Mouse (Mus musculus) CH12.LX (cell line): ENCODE measurements at regions not wholly inside any gene's neighbourhood (a gene's known extent, or its start where the extent isn't known, plus 50 kb on each side); places are given as distances from the start of the nearest gene placed in this dataset.

Experiments
- DNase-seq: peaks from one replicate; pipeline ENCODE4 v3.0.0-alpha.2; 2013; ENCODE audit errors: extremely low read depth
- H3K27ac ChIP-seq: 2 replicates; pipeline ENCODE4 v1.5.1; 2012; ENCODE audit warnings: low read depth, mild to moderate bottlenecking, control low read depth, moderate library complexity; ENCODE audit not compliant: insufficient read depth
- H3K27me3 ChIP-seq: replicated peaks from 2 replicates; pipeline ENCODE3; 2012; ENCODE audit warnings: inconsistent platforms
- H3K36me3 ChIP-seq, 2 experiments: replicated peaks in 1 of 2; 2 replicates each; pipeline versions ENCODE3 to v1.6.1; 2012; ENCODE audit warnings: inconsistent platforms in 1 of 2, low read length in 1 of 2, mild to moderate bottlenecking in 1 of 2, mixed read lengths in 1 of 2, moderate library complexity in 1 of 2; ENCODE audit not compliant: control insufficient read depth in 1 of 2, insufficient read depth in 1 of 2
- H3K4me1 ChIP-seq, 2 experiments: 2 replicates each; pipeline ENCODE4 v1.6.1; 2012; ENCODE audit warnings: inconsistent platforms in 1 of 2, moderate library complexity in 1 of 2; ENCODE audit not compliant: insufficient read depth in 2 of 2, control insufficient read depth in 1 of 2
- H3K4me2 ChIP-seq: 2 replicates; pipeline ENCODE4 v1.6.1; 2012; ENCODE audit warnings: low read depth, mild to moderate bottlenecking, control low read depth; ENCODE audit not compliant: poor library complexity, insufficient read depth, severe bottlenecking
- H3K4me3 ChIP-seq, 3 experiments: fragments of 150-350 bp in 1 of 3; sonication (generic) in 1 of 3; replicated peaks in 1 of 3; 2 replicates each; pipeline versions ENCODE3 to v1.5.1; 2011 to 2012; ENCODE audit warnings: low read depth in 2 of 3, low read length in 2 of 3, mild to moderate bottlenecking in 2 of 3, moderate library complexity in 2 of 3, control low read depth in 1 of 3, improper control_type of control experiment in 1 of 3, inconsistent platforms in 1 of 3, mixed read lengths in 1 of 3; ENCODE audit not compliant: poor library complexity in 1 of 3
- H3K79me2 ChIP-seq: replicated peaks from 2 replicates; pipeline ENCODE4 v1.6.1; 2012; ENCODE audit warnings: mild to moderate bottlenecking, moderate library complexity; ENCODE audit not compliant: control insufficient read depth, poor library complexity, insufficient read depth, severe bottlenecking; ENCODE audit errors: extremely low read depth
- H3K9ac ChIP-seq: 2 replicates; pipeline ENCODE4 v1.6.1; 2012; ENCODE audit warnings: low read depth, mild to moderate bottlenecking, control low read depth, moderate library complexity; ENCODE audit not compliant: insufficient read depth
- H3K9me3 ChIP-seq: replicated peaks from 2 replicates; pipeline ENCODE3; 2012; ENCODE audit warnings: low read length, inconsistent platforms, mixed read lengths
- CTCF ChIP-seq, 2 experiments: IDR thresholded peaks in 1 of 2; conservative IDR thresholded peaks in 1 of 2; 2 replicates each; pipeline ENCODE4 v1.5.1; 2011 to 2012; ENCODE audit warnings: low read depth in 2 of 2, low read length in 2 of 2, improper control_type of control experiment in 1 of 2, inconsistent platforms in 1 of 2, mild to moderate bottlenecking in 1 of 2, moderate library complexity in 1 of 2
- HCFC1 ChIP-seq: IDR thresholded peaks from 2 replicates; pipeline ENCODE4 v1.6.1; 2012; ENCODE audit warnings: low read depth, mild to moderate bottlenecking, inconsistent platforms, low read length, improper control_type of control experiment
- MEF2A ChIP-seq: IDR thresholded peaks from 2 replicates; pipeline ENCODE4 v1.6.1; 2014; ENCODE audit warnings: low read depth, mild to moderate bottlenecking, inconsistent platforms, low read length, improper control_type of control experiment, borderline replicate concordance
- MYC ChIP-seq: IDR thresholded peaks from 2 replicates; pipeline ENCODE4 v1.6.1; 2011; ENCODE audit warnings: low read depth, mild to moderate bottlenecking, improper control_type of control experiment, low read length
- POLR2AphosphoS2 ChIP-seq: IDR thresholded peaks from 2 replicates; pipeline ENCODE4 v1.6.1; 2011; ENCODE audit warnings: low read depth, low read length, improper control_type of control experiment
- dilution Hi-C: fragments of 300-500 bp; cut with MboI; formaldehyde crosslinking; loops from 2 replicates; pipeline ENCODE4 v1.14.3; 2020; ENCODE audit warnings: low sequenced_read_pairs; ENCODE audit not compliant: extremely low pct_unique_long_range_greater_than_20kb, extremely low pct_ligation_motif_present
- in situ Hi-C: fragments of 300-500 bp; cut with MboI; formaldehyde crosslinking; loops from 3 replicates; pipeline ENCODE4 v1.14.3; 2019; ENCODE audit warnings: low sequenced_read_pairs, low pct_ligation_motif_present, low pct_unique_long_range_greater_than_20kb, mixed read lengths

GRCm38 (mm10) chr15:17289221-17289620 lies 560.7 kb downstream of the Cdh9 start:
- Histone ChIP-seq H3K9ac (no peak overlapping the region), H3K4me1 (no peaks in the 10 kb centered on the region), H3K27me3 (no peaks in the 10 kb centered on the region), H3K4me3 (no peak overlapping the region), H3K27ac (no peak overlapping the region), H3K4me2 (no peak overlapping the region), H3K9me3 (peaks cover 40% of the 10 kb centered on the region), H3K36me3 (no peaks in the 10 kb centered on the region), H3K79me2 (no peaks in the 10 kb centered on the region)
- TF ChIP-seq POLR2AphosphoS2 = no peak
- TF ChIP-seq MEF2A = no peak
- TF ChIP-seq MYC = no peak
- no peak for TF ChIP-seq HCFC1
- no peak for TF ChIP-seq CTCF (conservative IDR thresholded peaks at IDR 0.05 in 1 of 2, IDR thresholded peaks at IDR 0.05 in 1 of 2; ENCODE audit: low read depth in 2 of 2, low read length in 2 of 2)
- DNase-seq = no peak
- in situ Hi-C loops (no loop called here), dilution Hi-C loops (no loop called here)
